Mouse (Mus musculus): ENCODE data around the gene Mpo.

The Mpo gene

DNA sequence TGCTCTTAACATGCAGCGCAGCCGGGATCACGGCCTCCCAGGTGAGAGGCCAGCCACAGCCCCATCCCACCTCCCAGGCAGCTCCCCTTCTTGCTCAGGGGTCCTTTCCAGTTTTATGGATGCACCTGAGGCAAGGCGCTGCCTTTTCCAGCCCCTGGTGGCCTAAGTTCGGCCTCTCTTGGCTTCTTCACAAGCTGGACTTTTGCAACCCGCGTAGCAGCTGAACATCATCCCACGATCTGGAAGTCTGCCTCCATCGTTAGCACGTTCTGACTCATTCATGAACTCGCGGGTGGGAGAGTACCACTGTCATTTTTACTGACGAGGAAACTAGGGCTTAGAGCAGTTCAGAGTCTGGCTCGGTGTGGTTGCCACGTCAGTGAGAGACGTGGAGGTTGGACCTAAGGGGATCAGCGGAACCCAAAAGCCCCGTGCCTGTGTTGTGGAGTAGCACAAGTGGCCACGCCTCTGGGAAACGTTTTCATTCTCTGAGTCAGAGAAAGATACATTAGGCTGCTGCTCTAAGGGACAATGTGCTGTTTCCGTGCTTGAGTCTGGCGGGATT, 8.4 kb downstream of the Mpo start:
- DNase-seq (ENCODE audit: low spot score in 2 of 2) = no peak

DNA sequence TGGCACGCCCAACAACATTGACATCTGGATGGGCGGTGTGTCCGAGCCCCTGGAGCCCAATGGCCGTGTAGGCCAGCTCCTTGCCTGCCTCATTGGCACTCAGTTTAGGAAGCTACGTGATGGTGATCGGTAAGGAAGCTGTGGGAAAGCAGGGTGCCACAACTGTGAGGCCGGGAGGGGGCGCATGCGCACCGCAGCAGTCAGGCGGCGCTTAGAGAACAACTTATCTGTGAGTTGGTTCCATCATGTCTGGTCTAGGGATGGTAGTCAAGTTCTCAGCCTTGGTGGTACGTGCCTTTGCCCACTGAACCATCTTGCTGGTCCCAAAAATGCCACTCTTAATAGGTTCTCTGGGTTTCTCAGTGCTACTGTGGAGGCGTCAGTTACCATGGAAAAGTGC, 9.2 kb downstream of the Mpo start:
- DNase-seq (ENCODE audit: low spot score in 2 of 2) = no peak

DNA sequence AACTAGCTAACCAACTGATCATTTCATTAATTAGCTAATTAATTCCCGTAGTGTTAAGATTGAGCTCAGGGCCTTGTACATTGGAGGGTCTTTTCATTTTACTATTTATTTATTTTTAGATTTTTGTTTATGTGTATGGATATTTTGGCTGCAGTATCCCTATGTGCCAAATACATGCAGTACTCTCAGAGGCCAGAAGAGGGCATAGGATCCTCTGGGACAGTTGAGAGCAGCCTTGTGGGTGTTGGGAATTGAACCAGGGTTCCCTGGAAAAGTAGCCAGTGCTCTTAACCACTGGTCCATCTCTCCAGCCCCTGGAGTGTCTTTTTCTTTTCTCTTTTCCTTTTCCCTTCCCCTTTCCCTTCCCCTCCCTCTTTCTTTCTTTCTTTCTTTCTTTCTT, 12.1 kb downstream of the Mpo start:
- DNase-seq (ENCODE audit: low spot score in 2 of 2) = peak in 1 of 2 experiments; percentile 48

GRCm38 (mm10) chr11:87807433-87807832, 14.1 kb downstream of the Mpo start:
- DNase-seq (ENCODE audit: low spot score in 2 of 2) = no peak

- no peak for DNase-seq (ENCODE audit: low spot score in 2 of 2)
These were observed 14.9 kb downstream of the Mpo start for GRCm38 (mm10) chr11:87808236-87808635.

DNA sequence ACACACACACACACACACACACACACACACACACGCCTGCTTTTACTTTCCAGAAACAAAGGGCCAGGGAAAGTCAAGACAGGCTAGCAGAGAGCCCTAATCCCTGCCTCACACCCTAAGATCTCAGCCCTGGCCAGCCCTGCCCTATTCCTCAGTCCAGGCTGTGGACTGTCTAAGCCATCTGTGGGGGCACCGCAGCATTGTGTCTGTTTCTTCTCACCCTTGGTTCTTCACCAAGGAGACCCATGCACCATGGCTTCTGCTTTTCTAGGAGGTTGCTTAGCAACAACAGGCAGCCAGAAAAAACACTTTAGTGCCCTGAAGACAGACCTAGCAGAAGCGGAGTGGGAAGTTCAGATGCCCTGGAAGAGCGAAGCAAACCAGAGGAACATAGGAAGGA, 18.0 kb downstream of the Mpo start:
- DNase-seq (ENCODE audit: low spot score in 2 of 2) = no peak

DNA sequence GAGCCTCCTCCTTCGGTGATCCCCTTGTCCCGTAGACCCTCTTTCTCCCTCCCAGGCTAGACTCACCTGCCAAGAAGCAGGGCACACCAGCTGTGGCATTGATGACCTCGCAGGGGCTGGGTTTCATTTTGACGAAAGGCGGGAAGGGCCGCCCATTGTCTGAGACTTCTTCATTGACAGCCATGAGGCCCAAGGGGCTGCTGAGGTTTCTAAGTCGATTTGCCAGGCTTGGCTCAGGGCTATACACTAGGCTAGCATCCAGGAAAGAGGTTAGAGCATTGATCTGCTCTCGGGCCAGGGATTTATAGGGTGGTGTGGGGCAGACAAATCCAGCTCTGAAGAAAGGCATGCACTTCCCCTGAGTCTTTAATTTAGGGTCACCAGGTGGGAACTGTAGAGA, 21.4 kb downstream of the Mpo start:
- DNase-seq (ENCODE audit: low spot score in 2 of 2) = no peak

DNA sequence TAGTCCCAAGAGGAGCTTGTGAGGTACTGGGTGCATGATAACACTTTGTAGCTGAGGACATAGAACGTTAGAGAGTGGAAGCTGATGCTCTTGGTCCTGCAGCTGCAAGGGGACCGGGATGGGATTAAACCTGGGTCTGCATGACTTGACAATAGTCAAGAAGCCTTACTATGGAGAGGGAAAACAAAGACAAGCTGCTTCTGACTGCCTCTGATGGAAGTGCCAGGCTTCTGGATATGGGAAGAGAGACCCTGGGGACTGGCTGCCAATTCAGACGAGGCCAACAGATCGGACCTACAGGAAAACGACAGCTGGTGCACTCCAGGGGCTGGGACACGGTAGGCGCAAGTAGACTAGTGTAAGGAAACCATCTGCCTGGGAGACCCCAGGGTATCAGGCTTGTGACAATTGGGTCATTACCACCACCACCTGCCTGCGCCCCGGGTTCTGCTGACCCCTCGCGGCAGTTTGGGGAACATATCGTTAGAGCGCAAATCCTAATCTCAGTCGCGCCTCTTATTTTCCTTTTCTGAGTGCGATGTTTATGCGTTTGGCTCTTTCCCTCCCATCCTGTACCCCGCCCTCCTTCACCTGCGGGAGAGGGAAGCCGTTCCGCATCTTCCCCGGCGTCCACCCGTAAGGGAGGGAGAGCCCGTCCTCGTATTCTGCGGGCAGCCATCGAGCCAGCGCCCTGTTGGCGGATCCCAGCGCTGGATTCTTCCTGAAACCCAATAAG, 23.5 kb downstream of the Mpo start:
- peak in 1 of 2 experiments; percentile 47 for DNase-seq (ENCODE audit: low spot score in 2 of 2)

DNA sequence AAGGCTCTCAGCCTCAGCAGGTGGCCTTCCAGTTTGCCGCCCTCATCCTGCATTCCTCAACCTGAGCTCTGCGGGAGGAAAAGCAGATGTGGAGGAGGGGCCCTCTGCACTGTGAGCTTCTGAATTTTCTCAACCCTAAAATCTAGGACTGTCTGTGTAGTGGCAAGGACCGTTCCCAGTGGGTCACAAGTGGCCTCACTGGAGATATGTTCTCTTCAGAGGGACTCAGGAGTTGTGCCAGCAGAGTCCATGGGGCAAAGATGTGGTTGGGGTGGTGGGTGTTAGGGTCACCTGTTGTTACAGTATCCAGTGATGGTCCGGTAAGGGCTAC, 24.0 kb downstream of the Mpo start:
- no peak for DNase-seq (ENCODE audit: low spot score in 2 of 2)

- DNase-seq (ENCODE audit: low spot score in 2 of 2) = no peak
These were observed 28.1 kb downstream of the Mpo start for GRCm38 (mm10) chr11:87821502-87821901.

DNA sequence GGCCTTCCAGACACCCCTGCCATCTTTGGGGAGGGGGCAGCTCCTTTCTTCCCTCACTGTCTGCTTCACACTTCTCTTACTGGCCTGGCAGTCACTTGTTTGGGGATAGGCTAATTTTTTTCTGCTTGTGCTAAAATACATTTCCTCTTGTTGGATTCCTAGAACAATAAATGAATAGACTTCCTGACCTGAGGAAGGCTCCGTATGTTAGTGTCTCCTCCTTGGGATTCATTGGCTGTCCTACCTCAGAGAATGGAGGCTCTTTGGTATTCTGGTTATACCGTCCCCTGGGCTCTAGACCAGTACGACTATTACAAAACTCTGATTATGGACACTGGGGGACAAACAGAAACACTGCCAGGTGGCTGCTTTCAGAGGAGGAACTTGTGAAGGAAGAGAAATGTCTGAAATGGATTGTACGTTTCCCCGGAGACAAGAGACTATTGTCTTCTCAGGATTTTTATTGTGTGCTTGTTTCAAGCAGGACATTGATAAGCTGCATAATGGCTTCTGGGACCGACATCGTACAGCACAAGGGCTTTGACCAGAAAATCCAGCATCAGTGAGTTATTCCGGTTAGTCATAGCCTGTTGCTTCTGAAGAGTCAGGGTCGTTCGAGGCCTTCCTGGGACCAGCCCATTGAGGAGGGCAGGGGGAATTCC, 35.0 kb downstream of the Mpo start, which contains the start of gene Lpo:
Gene Lpo, minus strand, starts transcription at position 51 of the 662 bp plus-strand sequence.
- DNase-seq (ENCODE audit: low spot score in 2 of 2) = no peak

GRCm38 (mm10) chr11:87840676-87841075, 47.3 kb downstream of the Mpo start:
- no peak for DNase-seq (ENCODE audit: low spot score in 2 of 2)

- no peak for DNase-seq (ENCODE audit: low spot score in 2 of 2)
These were observed 48.1 kb downstream of the Mpo start for GRCm38 (mm10) chr11:87841436-87841835.

GRCm38 (mm10) chr11:87846968-87847600, 53.7 kb downstream of the Mpo start:
- DNase-seq (ENCODE audit: low spot score in 2 of 2) = no peak

DNA sequence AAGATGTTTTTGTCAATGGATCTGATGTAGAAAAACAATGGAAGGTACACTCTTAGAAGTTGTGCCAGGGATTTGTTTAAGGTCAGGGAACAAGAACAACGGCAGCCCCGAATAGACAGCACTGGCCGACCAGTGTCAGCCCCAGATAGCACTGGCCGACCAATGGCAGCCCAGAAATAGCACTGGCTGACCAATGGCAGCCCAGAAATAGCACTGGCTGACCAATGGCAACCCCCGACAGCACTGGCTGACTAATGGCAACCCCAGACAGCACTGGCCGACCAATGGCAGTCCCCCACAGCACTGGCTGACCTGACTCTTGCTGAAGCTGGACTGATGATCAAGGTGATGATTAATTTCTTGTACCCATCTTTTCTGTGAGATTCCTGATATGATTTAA, 54.5 kb downstream of the Mpo start:
- DNase-seq (ENCODE audit: low spot score in 2 of 2) = no peak

DNA sequence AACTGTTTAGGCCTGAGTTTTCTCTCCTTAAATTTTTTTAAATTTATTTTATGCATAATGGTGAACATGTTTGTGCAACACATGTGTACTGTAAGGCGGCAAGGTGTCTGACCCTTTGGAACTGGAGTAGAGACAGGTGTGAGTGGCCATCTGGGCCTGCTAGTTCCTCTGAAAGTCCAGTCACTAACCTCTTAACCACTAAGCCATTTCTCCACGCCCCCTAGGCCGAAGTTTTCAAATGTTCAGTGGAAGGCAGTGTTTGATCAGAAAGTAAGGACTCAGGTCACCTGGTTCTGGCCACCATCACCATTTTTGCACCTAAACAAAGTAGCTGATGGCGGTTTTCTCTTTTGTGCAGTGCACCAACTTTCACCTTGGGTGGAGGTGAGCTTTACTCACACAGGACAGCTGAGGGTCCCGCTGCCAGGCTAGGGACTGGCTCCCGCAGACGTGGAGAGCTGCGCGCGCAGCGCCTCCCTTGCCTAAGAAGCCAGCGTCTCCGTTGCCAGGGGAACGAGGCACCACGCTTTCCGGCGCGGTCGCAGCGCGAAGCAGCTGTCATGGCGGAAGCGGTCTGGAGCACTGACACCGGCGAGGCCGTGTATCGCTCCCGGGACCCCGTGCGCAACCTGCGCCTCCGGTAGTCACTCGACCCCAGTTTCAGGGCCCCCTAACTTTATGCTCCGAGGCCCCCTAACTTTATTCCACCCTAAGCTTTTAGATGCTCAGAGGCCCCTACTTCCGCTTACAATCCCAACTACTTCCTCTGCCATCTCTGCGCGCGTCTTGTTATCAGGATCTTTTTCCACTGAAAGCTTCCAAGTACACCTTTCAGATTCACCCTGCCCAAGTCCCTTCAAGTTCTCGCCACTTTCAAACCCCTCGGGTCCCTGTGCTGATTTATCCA, 59.6 kb downstream of the Mpo start, which contains the start of gene Mks1:
Gene Mks1, plus strand, starts transcription at position 526 of the 907 bp plus-strand sequence.
- peak; percentile 86 to 92 for DNase-seq (ENCODE audit: low spot score in 2 of 2)

DNA sequence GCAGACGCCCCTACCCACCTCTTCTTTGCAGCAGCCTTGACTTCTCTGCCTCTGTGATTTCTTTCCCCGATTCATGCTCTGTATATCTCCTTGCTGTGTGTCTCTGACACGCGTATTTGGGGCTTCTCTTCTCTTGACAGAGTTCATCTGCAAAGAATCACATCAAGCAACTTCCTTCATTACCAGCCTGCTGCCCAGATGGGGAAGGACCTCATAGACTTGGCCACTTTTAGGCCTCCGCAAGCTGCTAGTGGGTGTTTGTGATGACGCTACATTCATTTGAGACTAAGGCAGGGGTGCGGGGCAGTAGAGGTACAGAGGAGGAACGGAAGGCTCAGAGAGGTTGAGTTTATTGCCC, 60.2 kb downstream of the Mpo start:
- DNase-seq (ENCODE audit: low spot score in 2 of 2) = no peak
